Mouse (Mus musculus): ENCODE results near the gene Parn.
A peak's percentile ranks its signal among the peaks of the same experiment; 100 is the strongest.
"Not testable (repeated sequence)": the region's sequence is repeated elsewhere in the genome, so short reads cannot be mapped to it uniquely, and the experiment has no call there.

The Parn gene

DNA sequence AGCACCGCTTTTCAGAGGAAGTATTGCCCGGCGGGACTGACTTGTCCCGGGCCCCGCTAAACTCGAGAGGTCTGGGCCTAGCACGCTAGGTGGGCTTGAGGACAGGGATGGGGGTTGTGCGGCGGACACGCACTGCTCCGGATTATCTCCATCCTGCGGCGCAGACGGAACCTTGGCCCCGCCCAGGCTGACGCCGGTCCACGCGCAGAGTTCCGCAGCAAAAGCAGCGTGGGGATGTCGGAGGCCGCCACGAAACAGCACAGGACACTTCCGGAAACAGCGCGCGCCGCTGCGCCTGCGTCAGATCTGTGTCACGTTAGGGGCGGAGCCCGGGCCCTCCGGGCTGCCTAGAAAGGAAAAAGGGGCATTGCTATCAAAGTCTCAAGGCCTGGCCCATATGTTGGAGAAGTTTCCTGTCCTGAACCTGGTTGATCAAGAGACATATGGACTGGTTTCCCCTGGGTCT, at the start of gene Parn:
Gene Parn (minus strand): TSS at position 293 of the 466 bp plus-strand sequence.
- DNase-seq, result peak; percentile 95

DNA sequence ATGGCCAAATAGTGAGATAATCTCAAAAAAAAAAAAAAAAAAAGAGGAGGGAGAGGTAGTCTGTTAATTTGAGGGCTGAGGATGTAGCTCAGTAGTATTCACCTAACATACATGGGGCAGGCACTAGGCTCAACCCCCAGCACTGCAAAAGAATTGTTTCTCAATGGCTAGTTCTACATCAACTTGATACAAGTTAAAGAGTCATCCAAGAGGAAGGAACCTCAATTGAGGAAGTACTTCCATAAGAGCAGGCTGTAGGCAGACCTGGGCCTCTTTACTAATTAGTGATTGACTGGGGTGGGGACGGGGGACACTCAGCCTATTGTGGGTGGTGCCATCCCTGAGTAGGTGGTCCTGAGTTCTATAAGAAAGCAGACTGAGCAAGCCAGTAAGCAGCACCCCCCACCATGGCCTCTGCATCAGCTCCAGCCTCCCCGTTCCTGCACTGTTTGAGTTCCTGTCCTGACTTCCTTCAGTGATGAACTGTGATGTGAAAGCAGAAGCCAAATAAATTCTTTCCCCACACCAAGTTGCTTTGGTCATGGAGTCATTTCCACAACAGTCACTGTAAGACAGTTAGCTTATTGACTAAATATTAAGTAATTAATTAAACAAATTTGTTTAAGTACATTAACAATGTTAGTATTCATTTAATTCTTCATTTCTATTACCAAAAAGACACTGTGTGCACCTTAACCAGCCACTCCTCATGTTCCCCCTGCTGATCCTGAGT, 49.0 kb upstream of the Parn start:
- DNase-seq, result no peak

DNA sequence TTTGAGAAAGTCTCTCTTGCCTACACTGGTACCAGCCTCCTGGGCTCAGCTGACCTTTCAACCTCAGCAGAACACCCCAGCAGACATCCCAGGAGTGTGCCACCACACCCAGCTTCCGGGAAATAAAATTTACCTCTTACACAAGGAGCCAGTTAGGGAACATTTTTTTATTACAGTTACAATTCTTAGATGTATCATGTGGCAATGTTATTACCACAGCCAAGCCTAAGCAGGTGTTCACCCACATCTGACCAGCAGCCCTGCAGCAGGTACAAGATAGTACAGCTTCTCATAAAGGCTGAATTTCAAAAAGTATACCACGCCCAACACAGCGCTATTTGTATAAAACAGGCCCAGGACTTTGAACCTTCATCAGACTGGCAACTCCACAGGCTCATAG, 46.9 kb upstream of the Parn start:
- no peak for DNase-seq

DNA sequence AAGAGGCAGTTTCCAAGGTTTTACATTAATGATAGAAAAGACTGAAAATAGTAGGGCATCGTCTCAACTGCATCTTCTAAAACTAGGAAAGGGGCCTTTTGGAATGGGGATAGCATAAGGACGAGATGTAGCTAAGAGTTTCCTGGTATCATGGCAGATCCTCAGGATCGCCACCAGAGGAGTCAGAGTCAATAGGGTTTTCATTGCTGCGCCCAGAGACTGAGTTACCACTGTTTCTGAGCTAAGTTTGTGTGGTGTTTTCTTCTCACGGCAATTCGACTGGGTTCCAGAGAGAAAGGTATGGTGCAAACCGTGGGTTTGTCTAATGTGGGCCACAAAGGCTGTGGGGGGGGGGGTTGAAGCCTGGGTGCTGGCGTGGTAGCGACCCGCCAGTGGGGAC, 36.7 kb upstream of the Parn start:
- no peak for DNase-seq

DNA sequence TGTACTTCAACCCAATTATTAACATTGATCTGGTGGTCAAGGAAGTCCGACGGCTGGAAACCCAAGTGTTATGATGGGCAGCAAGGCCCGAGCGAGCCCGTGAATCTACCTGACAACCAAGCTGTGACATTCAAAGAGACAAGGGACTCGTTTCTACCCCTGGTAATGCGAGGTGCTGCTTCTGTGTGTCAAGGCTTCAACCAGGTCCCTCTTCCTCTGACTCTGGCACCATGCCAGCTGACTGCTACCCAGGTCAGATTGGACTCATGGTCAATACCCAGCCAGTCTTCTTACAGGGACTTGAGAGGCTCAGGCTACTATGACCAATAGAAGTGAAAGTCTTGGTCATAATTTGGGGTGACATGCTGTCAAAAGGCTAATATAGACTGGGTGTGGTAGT, 34.2 kb upstream of the Parn start:
- DNase-seq, result no peak

DNA sequence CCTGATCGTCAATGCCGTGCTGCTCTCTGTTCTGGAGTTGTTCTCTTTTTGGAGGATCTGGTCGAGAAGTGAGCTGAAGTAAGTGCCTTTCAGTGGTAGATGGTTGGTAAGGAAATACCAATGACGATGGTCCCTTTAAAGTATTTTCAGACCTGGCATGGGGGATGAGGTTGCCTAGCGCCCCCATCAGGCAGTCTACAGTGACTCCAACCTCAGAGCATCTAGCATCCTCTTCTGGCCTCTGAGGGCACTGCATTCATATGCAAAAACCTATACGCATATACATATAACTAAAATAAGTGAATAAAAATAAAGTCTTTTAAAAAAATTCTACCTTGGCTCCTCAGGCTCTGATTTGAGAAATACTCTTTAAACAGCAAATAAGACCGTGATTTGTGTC, 31.0 kb upstream of the Parn start:
- DNase-seq, result no peak

DNA sequence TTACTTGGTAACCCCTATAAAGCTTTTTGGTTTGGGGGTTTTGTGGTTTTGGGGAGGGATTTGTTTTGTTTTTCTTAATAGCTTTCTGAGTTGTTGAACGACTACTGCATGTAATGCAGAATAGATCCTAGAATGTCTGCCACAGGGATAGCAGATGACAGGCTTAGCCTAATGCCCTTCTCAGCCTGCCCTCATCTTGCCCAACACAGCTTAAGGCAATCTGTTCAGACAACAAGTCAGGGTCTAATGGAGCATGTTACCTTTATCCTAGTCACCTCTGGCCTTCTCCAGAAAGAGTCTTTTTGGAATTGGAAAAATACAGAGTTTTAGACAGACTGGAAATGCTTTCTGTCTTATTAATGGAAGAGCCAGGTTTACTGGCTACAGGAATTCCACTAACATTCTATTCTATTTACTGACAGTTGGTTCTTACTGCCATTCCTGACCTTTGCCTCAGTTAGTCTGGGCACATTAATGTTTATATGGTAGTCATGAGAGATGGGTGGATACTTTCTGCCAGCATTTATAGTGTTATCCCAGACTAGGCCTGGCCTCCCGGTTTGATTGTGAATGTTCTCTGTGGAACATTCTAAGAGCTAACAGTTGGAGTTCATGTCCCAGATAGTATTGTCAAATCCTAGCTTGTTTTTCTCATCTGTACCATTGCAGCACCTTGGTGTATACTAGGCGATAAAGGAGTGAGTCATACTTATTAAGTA, 10.8 kb upstream of the Parn start:
- DNase-seq, result no peak

DNA sequence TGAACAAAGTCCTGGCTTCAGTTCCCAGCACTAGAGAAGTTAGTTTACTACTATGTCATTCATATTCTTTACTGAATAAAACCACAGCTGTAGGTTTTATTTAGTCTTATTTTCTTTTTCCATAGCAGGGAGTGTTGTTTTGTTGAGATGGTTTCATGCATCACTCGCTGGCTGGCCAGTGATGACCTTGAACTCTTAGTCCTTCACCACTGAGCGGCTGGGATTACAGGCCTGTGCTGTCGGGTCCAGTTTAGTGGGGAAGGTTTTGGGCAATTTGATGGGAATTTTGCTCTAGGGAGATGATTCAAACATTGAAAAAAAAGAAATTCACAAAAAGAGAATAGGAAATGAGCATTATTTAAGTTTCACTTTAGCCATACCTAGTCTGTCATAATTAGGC, 6.5 kb upstream of the Parn start:
- no peak for DNase-seq

DNA sequence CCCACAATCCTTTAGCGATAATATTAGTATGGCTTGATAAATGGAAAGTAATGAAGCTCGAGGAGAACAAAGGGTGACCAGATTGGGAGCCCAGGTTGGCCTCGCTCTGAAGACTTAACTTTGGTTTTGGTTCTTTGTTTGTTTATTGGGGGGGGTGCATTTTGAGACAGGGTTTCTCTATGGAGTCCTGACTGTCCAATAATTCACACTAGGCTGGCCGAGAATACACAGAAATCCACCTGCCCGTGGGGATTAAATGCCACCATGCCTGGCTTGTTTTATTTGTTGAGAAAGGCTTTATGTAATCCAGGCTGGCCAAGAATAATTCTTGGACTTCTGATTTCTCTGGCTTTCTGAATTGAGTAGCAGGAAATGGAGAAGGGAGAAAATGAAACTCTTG, 5.1 kb upstream of the Parn start:
- DNase-seq, result no peak

DNA sequence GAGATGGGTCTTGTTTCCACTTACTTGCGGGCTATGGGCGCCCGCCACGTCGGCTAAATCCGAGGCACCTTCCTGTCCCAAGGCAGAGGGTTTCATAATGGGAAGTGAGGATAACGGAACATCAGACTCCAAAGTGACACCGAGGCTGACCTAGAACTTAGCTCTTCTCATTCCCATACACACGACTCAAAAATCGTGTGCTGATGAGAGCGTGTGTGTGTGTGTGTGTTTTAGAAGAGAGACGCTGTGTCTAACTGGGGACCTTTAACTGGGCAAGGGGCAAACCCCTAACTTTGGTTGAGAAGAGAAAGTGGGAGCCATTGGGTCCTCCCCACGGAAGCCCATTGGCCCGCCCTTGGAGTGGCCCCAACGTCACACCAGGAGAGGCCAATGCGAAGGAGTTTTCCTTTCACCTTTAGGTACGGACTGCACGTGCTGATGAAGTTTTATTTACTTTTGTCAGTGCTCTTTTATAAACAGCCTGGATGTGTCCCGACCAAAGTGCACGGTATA, 4.5 kb upstream of the Parn start:
- peak; percentile 14 for DNase-seq

DNA sequence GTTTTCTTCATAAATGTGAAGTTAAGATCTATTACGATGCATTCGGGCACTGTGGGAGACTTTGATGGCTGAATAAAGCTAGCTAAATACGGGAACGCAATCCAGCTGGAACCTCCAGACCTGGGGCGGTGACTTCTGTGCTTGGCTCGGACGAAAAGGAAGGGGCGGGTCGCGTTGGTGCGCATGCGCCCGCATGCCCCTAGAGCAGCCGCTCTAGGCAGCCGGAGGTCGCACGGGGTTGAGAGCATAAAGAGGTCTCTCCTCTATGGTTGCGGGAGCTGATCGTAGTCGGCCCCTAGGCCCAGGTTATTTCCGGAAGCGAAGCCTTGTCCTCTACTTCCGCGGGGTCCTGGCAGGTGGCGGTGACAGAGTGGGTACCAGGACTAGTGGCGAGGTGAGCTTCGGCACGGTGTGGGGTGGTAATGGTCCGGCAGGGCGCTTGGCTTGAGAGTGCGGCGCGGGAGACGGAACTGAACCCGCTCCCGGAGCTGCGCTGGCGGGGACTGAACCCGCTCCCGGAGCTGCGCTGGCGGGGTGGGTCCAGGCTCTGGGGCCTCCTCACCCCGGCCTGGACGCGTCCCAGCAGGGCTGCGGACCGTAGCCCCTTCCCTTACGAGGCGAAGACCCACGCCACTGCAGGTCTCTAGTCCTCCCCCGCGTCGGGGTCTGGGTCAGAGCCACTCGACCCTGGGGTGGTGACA, 3.9 kb upstream of the Parn start, which contains the start of the genes Bfar and 3110001I22Rik:
Gene Bfar (plus strand): TSS at position 174 of the 701 bp plus-strand sequence.
Gene 3110001I22Rik (plus strand): TSS at position 245 of the 701 bp plus-strand sequence.
- peak; percentile 95 for DNase-seq

DNA sequence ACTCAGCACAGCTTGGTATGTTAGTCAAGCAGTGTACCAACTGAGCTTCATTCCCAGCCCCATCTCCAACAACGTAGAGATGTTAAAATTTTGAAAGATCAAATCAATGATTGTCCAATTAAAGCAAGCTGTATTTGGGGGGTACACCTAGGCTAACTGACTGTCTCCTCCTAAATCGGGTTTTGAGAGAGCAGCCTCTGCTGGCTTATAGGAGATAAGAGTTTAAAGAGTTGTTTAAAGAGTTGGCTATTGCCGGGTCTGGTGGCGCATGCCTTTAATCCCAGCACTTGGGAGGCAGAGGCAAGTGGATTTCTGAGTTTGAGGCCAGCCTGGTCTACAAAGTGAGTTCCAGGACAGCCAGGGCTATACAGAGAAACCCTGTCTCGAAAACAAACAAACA, 2.9 kb upstream of the Parn start:
- not testable (repeated sequence) for DNase-seq

DNA sequence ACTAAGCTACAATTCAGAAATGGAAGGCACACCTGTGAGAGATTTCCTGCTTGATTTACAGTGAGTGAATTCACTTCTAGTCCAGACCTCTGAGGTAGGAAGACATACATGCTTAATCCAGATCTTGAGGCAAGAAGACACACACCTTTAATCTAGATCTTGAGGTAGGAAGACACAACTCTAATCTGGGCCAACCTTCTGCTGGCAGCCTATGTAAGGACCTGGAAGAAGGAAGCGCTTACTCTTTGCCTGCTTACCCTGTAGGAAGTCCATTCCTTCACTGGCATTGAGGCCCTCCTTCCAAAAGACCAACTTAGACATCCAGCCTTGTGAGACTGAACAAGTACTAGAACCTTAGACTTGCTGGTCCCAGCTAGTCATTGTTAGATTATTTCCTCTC, 1.3 kb upstream of the Parn start:
- DNase-seq, result no peak

DNA sequence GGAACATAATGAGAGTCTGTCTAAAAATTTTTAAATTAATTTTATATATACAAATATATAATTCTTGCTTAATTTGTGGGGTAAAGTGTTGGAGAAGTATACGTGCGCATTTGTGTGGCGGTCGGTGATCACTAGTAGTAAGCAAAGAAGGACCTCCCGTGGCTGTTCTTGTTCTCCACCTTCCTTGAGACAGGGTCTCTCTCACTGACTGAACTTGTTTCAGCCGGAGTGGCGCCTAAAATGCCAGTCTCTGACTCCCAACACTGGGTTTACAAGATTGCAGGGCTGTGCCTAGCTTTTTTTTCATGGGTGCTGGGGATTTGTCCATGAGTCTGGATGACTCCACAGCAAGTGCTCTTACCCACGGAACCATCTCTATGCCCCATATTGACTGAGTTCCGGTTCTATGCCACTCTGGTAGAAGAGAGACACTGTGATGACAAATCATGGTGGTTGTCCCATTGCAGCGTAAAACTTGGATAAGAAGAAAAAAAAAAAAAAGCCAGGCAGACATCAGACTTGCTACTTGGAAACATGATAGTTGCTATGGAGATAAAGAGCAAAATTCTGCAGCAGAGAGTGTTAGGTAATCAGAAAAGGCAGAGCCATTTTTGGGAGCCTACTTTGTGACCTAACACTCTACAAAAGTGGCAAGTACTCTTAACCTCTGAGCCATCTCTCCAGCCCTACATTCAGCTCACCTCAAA, 585 bp upstream of the Parn start:
- peak; percentile 14 for DNase-seq

DNA sequence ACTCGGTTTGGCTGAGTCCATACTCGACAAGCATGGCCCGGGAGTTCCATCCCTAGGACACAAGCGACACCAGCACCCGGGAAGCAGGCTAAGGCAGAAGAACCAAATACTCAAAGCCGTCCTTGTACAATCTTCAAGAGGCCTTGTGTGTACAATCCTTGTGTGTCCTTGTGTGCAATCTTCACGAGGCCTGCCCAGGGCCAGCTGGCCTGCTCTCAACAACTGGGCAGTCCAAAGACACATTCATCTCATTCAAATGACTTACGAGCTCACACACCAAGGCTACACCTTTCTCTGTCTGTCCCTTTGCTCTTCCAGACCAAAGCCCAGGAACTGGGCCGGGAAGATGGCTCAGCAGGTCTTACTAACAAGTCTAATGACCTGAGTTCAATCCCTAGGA, 7.2 kb downstream of the Parn start:
- DNase-seq, result no peak

DNA sequence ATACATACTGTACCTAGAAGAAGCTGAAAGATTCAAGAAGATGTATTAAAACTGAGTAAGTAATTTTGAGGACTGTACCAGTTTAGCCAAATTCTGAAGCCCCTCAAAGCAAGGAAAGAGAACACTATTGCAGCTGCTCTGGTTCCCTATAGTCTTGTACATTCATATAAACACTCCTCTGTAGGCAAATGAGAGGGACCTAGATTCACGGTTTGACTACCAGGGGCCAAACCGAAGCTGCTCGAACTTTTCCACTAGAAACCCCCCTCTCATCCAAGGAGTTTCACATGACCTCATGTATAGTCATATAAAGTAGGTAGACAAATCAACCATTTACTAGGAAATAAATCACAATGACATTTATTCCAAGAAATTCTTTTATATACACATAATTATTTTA, 9.1 kb downstream of the Parn start:
- no peak for DNase-seq

DNA sequence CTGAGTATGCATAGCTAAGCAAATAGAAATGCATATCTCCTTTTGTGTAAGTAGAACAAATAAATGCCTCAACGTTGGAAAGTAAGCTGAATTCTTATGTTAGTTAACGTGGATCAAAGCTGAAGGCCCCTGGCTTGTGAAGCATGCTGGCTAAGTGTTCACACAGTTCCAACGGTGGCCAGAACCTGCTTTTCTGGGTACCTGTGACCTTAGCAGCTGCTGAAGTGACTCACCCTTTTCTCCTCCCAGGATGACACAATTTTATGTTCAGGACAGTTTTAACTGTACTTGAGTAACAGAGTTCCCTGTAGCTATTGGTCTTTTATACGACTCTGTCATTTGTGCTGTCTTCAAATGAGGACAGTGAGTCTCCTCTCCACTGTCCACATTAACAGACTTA, 22.0 kb downstream of the Parn start:
- no peak for DNase-seq

DNA sequence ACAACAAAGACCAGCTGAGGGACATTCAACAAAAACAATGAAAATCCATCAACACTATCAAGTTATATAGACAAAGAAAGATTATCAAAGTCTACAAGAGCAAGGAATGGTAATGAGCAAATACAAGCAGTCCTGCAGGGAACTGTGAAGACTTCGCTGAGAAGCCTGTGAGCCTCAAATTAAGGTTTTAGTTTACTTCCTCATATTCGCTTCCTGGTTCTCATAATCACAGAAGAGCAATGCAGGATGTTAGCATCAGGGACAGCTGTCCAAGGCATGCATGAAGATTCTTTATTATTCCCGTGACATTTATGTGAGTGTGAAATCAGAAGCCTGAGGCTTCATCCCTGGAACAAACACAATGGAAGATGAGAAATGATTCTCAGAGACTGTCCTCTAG, 23.5 kb downstream of the Parn start:
- DNase-seq, result no peak

DNA sequence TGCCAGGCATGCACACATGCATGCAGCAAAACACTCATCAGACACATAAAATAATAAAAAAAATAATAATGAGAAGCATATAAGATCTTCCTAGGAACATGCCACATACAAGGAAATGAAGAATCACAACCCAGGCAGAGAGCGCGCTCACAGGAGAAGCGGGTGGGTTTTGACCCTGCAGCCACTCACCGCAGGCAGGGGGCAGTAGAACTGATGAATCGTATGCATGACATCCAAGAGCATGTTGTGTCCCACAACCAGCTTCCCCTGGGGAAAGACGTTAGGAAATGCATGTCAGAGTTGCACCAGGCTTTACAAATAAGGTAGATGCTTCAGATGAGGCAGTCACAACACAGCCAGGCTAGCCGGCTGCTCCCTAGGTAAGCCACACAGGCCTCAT, 27.9 kb downstream of the Parn start:
- DNase-seq, result no peak

DNA sequence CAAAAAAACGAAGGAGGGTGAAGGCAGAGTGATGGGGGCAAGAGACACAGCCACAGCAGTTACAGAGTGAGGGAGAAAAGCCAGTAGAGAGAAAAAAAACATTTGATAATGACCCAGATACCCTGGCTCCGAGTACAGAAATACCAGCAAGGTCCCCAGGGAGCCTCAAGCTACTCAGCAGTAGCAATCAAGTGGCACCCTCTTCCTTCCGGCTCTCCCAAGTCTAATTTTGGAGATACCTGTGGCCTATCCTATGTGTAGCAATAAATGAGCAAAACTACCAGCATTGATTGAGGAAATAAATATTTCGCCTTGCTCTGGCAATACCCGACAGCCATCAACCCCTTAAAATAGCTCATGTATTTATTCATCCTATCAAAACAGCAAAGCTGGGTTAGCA, 28.5 kb downstream of the Parn start:
- DNase-seq, result no peak

DNA sequence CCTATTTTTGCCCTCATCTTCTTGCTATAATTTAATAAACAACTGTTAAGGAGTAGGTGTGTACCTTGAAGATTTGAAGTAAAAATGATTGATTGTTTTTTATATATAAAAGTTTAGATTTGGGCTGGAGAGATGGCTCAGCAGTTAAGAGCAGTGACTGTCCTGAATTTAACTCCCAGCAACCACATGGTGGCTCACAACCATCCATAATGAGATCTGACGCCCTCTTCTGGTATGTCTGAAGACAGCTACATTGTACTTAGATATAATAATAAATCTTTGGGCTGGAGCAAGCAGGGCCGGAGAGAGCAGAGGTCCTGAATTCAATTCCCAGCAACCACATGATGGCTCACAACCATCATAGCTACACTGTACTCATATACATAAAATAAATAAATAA, 29.8 kb downstream of the Parn start:
- DNase-seq, result not testable (repeated sequence)

DNA sequence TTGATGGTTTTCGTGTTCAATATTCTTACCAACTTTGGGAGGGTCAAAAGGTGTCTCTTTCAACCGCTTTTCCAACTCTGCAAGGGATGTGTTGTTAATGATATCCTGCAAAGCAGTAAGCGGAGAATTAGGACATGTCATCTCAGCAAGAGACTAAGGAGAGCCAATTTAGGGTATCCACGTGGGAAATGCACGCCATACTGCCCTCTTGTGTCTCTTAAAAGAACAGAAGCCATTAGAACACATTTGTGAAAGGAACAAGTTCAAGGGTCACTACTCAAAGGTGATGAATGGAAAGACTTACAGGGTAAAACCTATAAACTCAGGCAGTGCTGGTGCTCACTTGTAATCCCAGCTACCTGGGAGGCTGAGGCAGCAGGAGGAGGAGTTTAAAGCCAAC, 39.6 kb downstream of the Parn start:
- no peak for DNase-seq
